Mouse (Mus musculus) adrenal gland, adult (tissue): ENCODE data around the gene Rad9a.

Source experiments
- DNase-seq, 2 experiments: peaks; one replicate each; pipeline ENCODE4 v3.0.0; 2022 to 2023; ENCODE audit warnings: low spot score in 1 of 2; ENCODE audit not compliant: inconsistent age in 2 of 2

The Rad9a gene

GRCm38 (mm10) chr19:4148819-4149218 lies 52.6 kb downstream of the Rad9a start:
- DNase-seq: peak in 1 of 2 experiments; percentile 76

GRCm38 (mm10) chr19:4148491-4148806 lies 53.0 kb downstream of the Rad9a start, which contains the start of gene Coro1b:
Gene Coro1b, plus strand, starts transcription at chr19:4148619.
- peak; percentile 98 to 100 for DNase-seq

GRCm38 (mm10) chr19:4147782-4148490 lies 53.5 kb downstream of the Rad9a start:
- no peak for DNase-seq

GRCm38 (mm10) chr19:4147022-4147405 lies 54.4 kb downstream of the Rad9a start:
- DNase-seq: no peak

GRCm38 (mm10) chr19:4146366-4147021 lies 55.0 kb downstream of the Rad9a start:
- no peak for DNase-seq

- no peak for DNase-seq
Measured at GRCm38 (mm10) chr19:4145936-4146335, 55.5 kb downstream of the Rad9a start.
